Mouse (Mus musculus): ENCODE results near the gene Npcd.
A peak's percentile ranks its signal among the peaks of the same experiment; 100 is the strongest.

Npcd gene

DNA sequence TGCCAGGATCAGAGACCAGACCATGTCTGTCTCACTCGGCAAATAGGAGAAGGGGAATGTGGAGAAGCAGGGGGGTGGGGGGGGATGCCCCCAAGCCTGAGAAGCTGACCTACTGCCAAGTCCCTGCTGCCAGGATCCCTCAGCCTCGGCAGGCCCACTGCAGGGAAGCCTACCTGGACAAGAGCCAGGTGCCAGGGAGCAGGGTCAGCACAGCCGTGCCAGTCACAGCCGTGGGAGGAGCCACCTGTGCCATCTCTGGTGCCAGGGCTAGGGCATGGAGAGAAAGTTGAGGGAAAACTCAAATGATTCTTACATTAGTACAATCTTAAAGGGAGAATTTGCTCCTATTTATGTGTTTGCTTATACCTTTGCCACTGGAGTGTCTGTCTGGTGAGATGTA is 31.7 kb downstream of the Npcd start:
- no peak for DNase-seq (ENCODE audit: low read depth)

- no peak for DNase-seq (ENCODE audit: low read depth)
Measured at GRCm38 (mm10) chr15:79801646-79802045, 32.4 kb downstream of the Npcd start.

DNA sequence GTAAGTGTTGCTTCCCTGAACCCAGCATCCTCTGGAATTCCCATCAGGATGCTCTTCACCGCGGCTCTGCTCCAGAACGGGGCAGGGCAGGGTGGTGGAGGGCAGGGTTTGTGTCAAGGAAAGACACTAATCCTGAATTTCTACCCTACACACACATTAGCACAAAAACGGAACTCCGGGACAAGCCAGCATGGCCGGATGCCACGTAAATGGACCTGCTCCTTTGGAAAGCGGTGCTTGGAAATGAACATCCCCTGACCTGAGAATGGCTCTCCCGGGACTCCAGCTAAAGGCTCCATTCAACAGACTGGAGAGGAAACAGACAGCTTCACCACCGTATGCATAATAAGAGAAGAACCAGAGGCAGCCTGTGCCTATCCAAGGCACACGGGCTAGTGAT is 33.3 kb downstream of the Npcd start:
- DNase-seq (ENCODE audit: low read depth), result no peak

GRCm38 (mm10) chr15:79798591-79798990 is 35.4 kb downstream of the Npcd start:
- DNase-seq (ENCODE audit: low read depth), result no peak

- DNase-seq (ENCODE audit: low read depth), result no peak
Measured at GRCm38 (mm10) chr15:79797680-79798079, 36.4 kb downstream of the Npcd start.

DNA sequence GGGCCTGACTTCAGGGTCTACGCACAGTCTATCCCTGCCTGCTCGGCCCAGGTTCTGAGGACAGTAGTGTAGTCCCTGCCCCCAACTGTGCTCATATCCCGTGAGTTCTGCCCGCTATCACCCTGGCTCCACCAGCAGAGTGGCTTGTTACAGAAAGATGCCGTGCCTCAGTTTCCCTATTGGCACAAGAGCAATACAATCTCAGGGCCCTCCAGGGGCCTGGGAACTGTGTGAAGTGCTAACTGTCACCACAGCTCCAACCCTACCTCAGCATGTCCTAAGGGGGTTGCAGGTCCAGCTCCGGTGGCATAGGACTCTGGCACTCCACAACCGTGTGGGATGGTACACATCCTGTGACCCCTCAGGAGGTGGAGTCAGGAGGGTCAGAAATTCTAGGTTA is 36.9 kb downstream of the Npcd start:
- no peak for DNase-seq (ENCODE audit: low read depth)

GRCm38 (mm10) chr15:79796256-79796655 is 37.8 kb downstream of the Npcd start:
- no peak for DNase-seq (ENCODE audit: low read depth)

- no peak for DNase-seq (ENCODE audit: low read depth)
Measured at GRCm38 (mm10) chr15:79794173-79794572, 39.9 kb downstream of the Npcd start.

GRCm38 (mm10) chr15:79793076-79793475 is 41.0 kb downstream of the Npcd start:
- DNase-seq (ENCODE audit: low read depth), result no peak

- no peak for DNase-seq (ENCODE audit: low read depth)
Measured at GRCm38 (mm10) chr15:79792455-79792854, 41.6 kb downstream of the Npcd start.

- peak; percentile 60 for DNase-seq (ENCODE audit: low read depth)
Measured at GRCm38 (mm10) chr15:79791502-79791901, 42.5 kb downstream of the Npcd start.

- no peak for DNase-seq (ENCODE audit: low read depth)
Measured at GRCm38 (mm10) chr15:79790905-79791304, 43.1 kb downstream of the Npcd start.

- no peak for DNase-seq (ENCODE audit: low read depth)
Measured at GRCm38 (mm10) chr15:79790111-79790510, 43.9 kb downstream of the Npcd start.

DNA sequence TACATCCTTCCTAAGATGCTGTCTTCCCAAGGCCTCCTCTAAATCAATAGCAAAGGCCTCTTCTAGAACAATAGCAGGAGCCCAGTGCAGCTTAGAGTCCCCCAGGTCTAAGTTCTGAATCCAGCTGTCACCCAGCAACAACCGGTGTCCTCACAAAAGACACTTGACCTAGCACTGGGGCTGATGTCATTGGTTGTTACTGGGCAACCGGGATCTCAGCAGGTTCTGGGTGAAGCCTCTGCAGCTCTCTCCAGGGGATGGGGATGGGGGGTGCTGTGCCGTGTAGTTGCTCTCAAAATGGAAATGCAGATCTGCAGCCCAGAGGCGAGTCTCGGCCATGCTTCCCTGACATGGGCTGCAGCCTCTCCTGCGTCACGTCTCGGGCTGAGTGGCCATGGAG is 46.2 kb downstream of the Npcd start:
- DNase-seq (ENCODE audit: low read depth), result no peak

GRCm38 (mm10) chr15:79785056-79785455 is 49.0 kb downstream of the Npcd start:
- no peak for DNase-seq (ENCODE audit: low read depth)

DNA sequence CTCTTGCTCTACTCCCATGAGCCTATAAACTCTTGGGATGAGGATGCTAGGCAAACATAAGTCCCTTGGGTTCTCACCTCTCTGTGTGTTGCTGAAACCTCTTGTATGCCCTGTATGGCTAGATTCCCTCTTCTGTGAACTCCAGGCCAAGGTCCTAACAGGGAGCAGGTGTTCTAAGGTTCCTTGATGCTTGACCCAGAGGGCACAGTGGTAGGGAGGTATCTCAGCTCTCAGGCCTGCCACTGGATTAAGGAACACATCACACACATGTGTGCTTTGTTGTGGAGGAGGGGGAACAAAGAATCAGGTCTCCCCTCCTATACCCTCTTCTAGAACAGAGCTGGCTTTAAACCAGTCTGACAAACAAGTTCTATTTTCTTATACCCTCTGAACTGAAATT is 56.3 kb downstream of the Npcd start, which contains the start of gene Dnal4:
Dnal4 (minus strand) TSS at position 101 of the 400 bp plus-strand sequence.
- no peak for DNase-seq (ENCODE audit: low read depth)

DNA sequence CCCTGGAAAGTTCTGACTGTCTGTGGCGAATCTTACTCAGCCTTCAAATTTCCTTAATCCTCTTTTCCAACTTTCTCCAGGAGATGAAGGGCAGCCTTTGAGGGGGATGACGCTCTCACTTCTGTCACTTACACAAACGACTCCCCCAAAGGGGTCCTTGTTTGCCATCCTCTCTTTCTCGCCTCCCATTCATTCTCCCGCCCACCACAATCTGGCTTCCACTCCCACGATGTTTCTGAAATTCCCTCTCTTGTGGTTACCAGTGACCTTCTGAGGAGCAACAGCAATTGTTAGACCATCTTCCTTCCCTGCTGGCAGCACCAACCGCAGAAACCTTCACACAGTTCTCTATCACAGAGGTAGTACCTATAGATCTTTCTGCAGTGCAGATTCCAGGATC is 58.4 kb downstream of the Npcd start:
- no peak for DNase-seq (ENCODE audit: low read depth)

DNA sequence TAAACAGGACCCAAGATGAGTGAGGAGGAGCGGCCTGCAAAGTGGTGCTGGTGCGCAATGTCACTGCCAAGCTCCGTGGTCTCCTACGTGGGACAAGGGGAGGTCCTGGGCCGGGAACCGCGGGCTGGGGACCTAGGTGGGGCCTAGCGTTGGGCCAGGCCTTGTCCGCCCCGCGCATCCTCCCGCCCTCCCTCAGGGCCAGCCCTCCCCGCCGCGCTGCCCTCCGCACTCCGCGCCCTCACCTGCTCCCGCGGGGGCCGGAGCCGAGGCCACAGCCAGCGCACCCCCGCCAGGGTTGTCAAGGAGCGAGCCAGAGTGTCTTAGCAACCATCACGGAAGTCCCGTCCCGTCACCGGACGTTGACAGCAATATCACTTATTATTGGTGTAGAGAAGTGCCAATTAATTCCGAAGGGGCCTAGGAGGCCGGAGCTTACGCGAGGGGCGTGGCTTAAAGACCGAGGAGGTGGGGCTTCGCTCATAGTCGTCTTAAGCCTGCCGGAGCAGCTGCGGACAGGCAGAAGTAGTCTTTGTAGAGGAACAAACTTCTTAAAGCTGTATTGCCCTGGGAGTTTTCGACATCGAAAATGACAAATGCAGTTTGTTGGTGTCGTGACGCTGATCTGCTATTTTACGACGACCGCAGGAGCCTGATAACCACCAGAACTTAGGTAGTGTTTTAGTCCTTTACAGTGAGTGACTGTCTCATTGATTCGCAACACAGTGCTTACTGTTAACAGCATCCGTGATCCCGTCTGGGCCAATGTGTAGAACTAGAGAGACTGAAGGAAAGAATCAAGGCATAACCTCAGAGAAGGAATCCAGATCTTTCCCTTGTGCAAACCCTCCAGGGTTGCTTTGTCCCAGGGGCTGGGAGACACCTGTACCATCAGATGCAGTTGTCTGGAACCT is 59.7 kb downstream of the Npcd start:
- peak; percentile 99 for DNase-seq (ENCODE audit: low read depth)

GRCm38 (mm10) chr15:79770629-79771240 is 63.3 kb downstream of the Npcd start:
- no peak for DNase-seq (ENCODE audit: low read depth)

DNA sequence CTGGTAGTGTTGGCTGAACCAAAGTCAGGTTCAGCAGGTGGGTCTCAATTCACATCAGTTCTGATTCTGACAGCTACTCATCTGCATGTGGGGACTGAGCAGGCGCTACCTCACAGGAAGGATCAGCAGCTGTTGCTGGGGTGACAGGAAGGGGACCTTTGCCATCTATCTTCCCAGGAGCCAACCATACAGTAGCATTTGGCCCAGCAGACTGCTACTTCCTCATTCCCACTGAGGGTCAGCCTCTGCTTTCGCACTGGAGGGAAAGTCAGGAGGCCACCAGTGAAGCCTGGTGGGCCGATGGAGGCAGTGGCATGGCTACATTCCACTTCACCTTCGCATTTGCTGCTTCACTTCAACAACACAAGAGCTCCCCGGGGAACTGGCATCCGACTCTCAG is 65.7 kb downstream of the Npcd start:
- no peak for DNase-seq (ENCODE audit: low read depth)

DNA sequence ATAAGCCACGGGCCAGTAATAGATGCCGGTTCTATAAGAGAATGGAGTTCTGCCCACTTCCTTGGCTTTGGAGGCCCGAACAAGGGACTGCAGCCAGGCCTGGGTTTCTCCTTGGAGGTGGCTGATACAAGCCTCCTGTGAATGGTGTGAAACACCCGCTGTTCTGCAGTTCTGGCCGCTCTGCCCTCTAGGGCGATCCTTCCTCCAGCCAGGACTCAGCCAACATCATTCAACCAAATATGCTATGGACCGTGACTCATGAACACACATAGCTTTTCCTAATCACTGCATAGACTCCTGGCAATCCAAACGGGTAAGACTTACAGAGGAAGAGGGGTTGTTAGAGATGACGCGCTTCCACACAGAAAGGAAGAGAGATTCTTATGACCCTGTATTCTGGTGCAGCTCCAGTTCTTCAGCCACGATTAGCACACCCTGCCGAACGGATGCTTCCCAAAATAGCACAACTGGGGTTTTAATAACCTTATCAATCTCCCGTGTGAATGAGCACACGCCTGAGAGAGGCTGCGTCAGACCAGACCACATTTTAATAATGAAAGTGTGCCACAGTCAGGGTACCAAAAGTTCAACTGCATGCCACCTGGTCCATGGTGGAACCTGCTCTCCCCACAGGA is 66.6 kb downstream of the Npcd start:
- no peak for DNase-seq (ENCODE audit: low read depth)

- DNase-seq (ENCODE audit: low read depth), result no peak
Measured at GRCm38 (mm10) chr15:79766586-79767071, 67.4 kb downstream of the Npcd start.

GRCm38 (mm10) chr15:79766168-79766567 is 67.9 kb downstream of the Npcd start:
- DNase-seq (ENCODE audit: low read depth), result no peak

Measured in naive thymus-derived CD4-positive, alpha-beta T cell, adult 2 months (primary cell).